Mouse (Mus musculus) cerebellum, adult 2 months (tissue): ENCODE measurements around the gene Fam173a. TPM values are rescaled to one million over a fixed set of nuclear protein-coding genes. Genes with fewer than 3 reads are reported as not detected.
A peak's percentile ranks its signal among the peaks of the same experiment; 100 is the strongest.

Experiments used
- DNase-seq, 2 experiments: peaks; one replicate each; pipeline ENCODE4 v3.0.0; 2021
- H3K27ac ChIP-seq: fragments of 200-500 bp; 2 replicates; pipeline ENCODE4 v1.5.1; 2012; ENCODE audit warnings: low read length, control low read depth, inconsistent platforms; ENCODE audit not compliant: insufficient read depth
- H3K27me3 ChIP-seq: fragments of 200-500 bp; 2 replicates; pipeline ENCODE4 v1.6.1; 2012; ENCODE audit warnings: inconsistent platforms, mild to moderate bottlenecking, low read length, moderate library complexity; ENCODE audit not compliant: control insufficient read depth, insufficient read depth
- H3K4me1 ChIP-seq: fragments of 200-500 bp; 2 replicates; pipeline ENCODE4 v1.6.1; 2011; ENCODE audit warnings: low read length; ENCODE audit not compliant: control insufficient read depth, insufficient read depth
- H3K4me3 ChIP-seq: fragments of 200-500 bp; replicated peaks from 2 replicates; pipeline ENCODE3; 2011; ENCODE audit warnings: mild to moderate bottlenecking, low read depth, low read length, control low read depth; ENCODE audit not compliant: insufficient read depth
- CTCF ChIP-seq: fragments of 200-500 bp; IDR thresholded peaks from 2 replicates; pipeline ENCODE4 v1.5.1; 2011; ENCODE audit warnings: low read depth, mild to moderate bottlenecking, control low read depth, low read length, moderate library complexity, borderline replicate concordance; ENCODE audit not compliant: insufficient read depth
- POLR2A ChIP-seq: fragments of 200-500 bp; IDR thresholded peaks from 2 replicates; pipeline ENCODE4 v1.6.1; 2011; ENCODE audit warnings: low read length, control low read depth, borderline replicate concordance; ENCODE audit not compliant: insufficient read depth
- WGBS: fragments of 180-500 bp; shearing (Covaris S2); methylation state at CpG from one replicate; pipeline ENCODE4 v1.1.7; 2018; 5-methylcytosine and 5-hydroxymethylcytosine counted together
- polyA plus RNA-seq: library from polyadenylated mRNA; depleted of rRNA; stranded (reverse); fragments of >200 nt; gene quantifications from 2 replicates; pipeline ENCODE4 v1.2.3, GENCODE M21; 2012

Fam173a gene
- polyA plus RNA-seq, 1 experiment = 167 TPM

GRCm38 (mm10) chr17:25836397-25837075 is 43.8 kb upstream of the Fam173a start:
- H3K27me3 ChIP-seq = no peaks in the 10 kb centered on the region
- H3K4me1 ChIP-seq = peaks cover 34% of the 10 kb centered on the region
- peak overlapping the region; percentile 64 for H3K4me3 ChIP-seq
- DNase-seq = peak in 1 of 2 experiments; percentile 66
- no peak for TF ChIP-seq POLR2A
- TF ChIP-seq CTCF = no peak
- WGBS = 4% methylated on average over 23 of the region's 23 CpGs
- peak overlapping the region; percentile 75 for H3K27ac ChIP-seq

GRCm38 (mm10) chr17:25835816-25836215 is 43.1 kb upstream of the Fam173a start:
- 82% methylated on average over 16 of the region's 16 CpGs for WGBS
- TF ChIP-seq POLR2A (no peak), CTCF (no peak)
- Histone ChIP-seq H3K27ac (peak overlapping the region; percentile 75), H3K4me3 (peak overlapping the region; percentile 64), H3K4me1 (peaks cover 41% of the 10 kb centered on the region), H3K27me3 (no peaks in the 10 kb centered on the region)
- no peak for DNase-seq

- TF ChIP-seq CTCF (no peak), POLR2A (no peak)
These were observed 42.6 kb upstream of the Fam173a start for GRCm38 (mm10) chr17:25835301-25835700.

GRCm38 (mm10) chr17:25834595-25835222 is 42.0 kb upstream of the Fam173a start:
- no peak for DNase-seq
- TF ChIP-seq CTCF = no peak
- no peak for TF ChIP-seq POLR2A
- Histone ChIP-seq H3K4me3 (no peak overlapping the region), H3K27me3 (no peaks in the 10 kb centered on the region), H3K4me1 (peaks cover 47% of the 10 kb centered on the region), H3K27ac (no peak overlapping the region)
- WGBS = 76% methylated on average over 12 of the region's 12 CpGs

More at GRCm38 (mm10) chr17:25835301-25835700, 42.6 kb upstream of the Fam173a start:
- WGBS = 90% methylated on average over 7 of the region's 7 CpGs
- Histone ChIP-seq H3K27me3 (no peaks in the 10 kb centered on the region), H3K4me3 (no peak overlapping the region), H3K27ac (no peak overlapping the region), H3K4me1 (peaks cover 46% of the 10 kb centered on the region)
- DNase-seq = no peak

- peak overlapping the region; percentile 95; the same call in 1 of the 2 replicates for H3K27ac ChIP-seq
- no peak for DNase-seq
- WGBS = 16% methylated on average over 6 of the region's 6 CpGs
- H3K27me3 ChIP-seq = no peaks in the 10 kb centered on the region
- peaks cover 50% of the 10 kb centered on the region for H3K4me1 ChIP-seq
- peak overlapping the region; percentile 81 for H3K4me3 ChIP-seq
- no peak for TF ChIP-seq POLR2A
- no peak for TF ChIP-seq CTCF
These were observed 41.4 kb upstream of the Fam173a start for GRCm38 (mm10) chr17:25833961-25834594.

- DNase-seq = peak in 1 of 2 experiments; percentile 89
- TF ChIP-seq CTCF = no peak
- TF ChIP-seq POLR2A = no peak
- Histone ChIP-seq H3K27ac (peak within 1 kb of the TSS; percentile 95), H3K4me3 (peak within 1 kb of the TSS; percentile 81), H3K27me3 (no peaks in the 10 kb centered on the region), H3K4me1 (peaks cover 52% of the 10 kb centered on the region)
- under 1% methylated on average over 24 of the region's 24 CpGs for WGBS
These were observed 40.6 kb upstream of the Fam173a start, which contains the start of gene Stub1 for GRCm38 (mm10) chr17:25833291-25833663. Gene Stub1, minus strand, starts transcription at chr17:25833404.

- peak; percentile 99 for DNase-seq
- H3K4me1 ChIP-seq = peaks cover 55% of the 10 kb centered on the region
These were observed 40.0 kb upstream of the Fam173a start for GRCm38 (mm10) chr17:25832436-25833290.

More at GRCm38 (mm10) chr17:25832436-25833290, 40.0 kb upstream of the Fam173a start:
- no peaks in the 10 kb centered on the region for H3K27me3 ChIP-seq
- peak overlapping the region; percentile 81 for H3K4me3 ChIP-seq
- TF ChIP-seq CTCF (no peak), POLR2A (peak; percentile 70)
- under 1% methylated on average over 75 of the region's 77 CpGs for WGBS
- H3K27ac ChIP-seq = peak overlapping the region; percentile 95
